Mouse (Mus musculus): ENCODE data around the gene Klhl13. TPM values are rescaled to one million over a fixed set of nuclear protein-coding genes. Genes with fewer than 3 reads are reported as not detected.
A peak's percentile ranks its signal among the peaks of the same experiment; 100 is the strongest.

The Klhl13 gene
- total RNA-seq (2021) (10 to 100 TPM; 12.4 to 14.3 TPM), polyA plus RNA-seq (2012; rRNA removed) (7.9 and 22.3 TPM in 2 replicates)
- long read RNA-seq, partial matches to known transcripts = 2 of 7 reads
- long read RNA-seq, other reads (novel, unspliced or antisense) = 3 of 7 reads

GRCm38 (mm10) chrX:23364514-23365381 lies at the start of gene Klhl13:
TSS of gene Klhl13 (minus strand) at chrX:23365082.
- Histone ChIP-seq H3K9ac (ENCODE audit: low read depth, low read length) (peak within 1 kb of the TSS; percentile 67), H3K79me2 (replicated peaks; ENCODE audit: control insufficient read depth, insufficient read depth, low read length) (no peaks in the 10 kb centered on the region), H3K4me1 (ENCODE audit: control insufficient read depth, insufficient read depth, low read length) (no peaks in the 10 kb centered on the region), H3K27me3 (ENCODE audit: control insufficient read depth, insufficient read depth, low read length) (no peaks in the 10 kb centered on the region), H3K36me3 (ENCODE audit: control insufficient read depth, insufficient read depth, low read length) (no peaks in the 10 kb centered on the region), H3K27ac (peak within 1 kb of the TSS; percentile 75), H3K4me3 (peak within 1 kb of the TSS; percentile 45)
- DNase-seq = peak; percentile 79 to 80
- peak; percentile 48; the same call in 1 of the 2 replicates for TF ChIP-seq POLR2A (IDR thresholded peaks at IDR 0.05; ENCODE audit: insufficient read depth, low read depth, low read length)
- TF ChIP-seq CTCF (IDR thresholded peaks at IDR 0.05) = no peak
- TF ChIP-seq EP300 (IDR thresholded peaks at IDR 0.05; ENCODE audit: insufficient read depth, low read depth, low read length) = no peak
- WGBS = 8% methylated on average over 45 of the region's 45 CpGs
- intact Hi-C loops (cut with DNase I) = loop anchor here (5.0 to 10.0 kb wide), 2 partner anchors 190 to 328 kb away; partner anchors contain the start of gene Wdr44

DNA sequence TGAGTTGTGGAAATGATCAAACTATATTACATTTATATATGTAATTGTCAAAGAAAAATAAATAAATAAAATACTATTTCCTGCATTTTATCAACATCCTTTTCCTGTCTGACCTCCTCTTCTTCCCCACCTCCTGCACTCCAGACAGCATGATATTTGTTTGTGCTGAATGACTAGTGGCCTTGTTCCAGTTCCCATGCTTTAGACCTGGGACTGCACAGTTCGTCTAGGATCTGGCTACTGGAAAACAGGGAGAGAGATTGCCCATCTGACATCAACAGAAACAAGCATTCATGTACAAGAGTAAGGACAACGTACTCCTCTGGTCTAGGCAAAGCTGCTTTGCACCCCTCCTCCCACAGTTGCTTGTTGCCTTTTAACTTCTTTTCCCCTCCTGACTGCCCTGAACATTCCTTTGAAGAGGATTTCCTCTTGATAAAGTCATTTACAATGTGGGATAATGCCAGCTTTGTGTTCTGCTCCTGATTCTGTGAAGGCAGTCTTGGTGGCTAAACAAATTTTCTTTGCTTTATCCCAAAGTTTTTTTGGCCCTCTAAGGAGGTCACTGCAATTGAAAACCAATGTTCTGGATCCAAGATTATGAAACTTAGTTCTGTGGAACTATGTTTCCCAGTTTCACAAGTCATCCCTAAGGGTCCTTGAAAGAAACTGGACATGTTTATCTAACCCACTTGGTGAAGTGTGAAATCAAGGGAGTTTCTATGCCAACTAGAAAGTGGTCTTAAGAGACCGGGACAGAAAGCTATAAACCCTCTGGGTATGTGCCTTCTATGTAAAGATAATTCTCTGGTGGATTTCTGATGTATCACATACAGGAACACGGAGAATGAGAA lies 44.6 kb upstream of the Klhl13 start:
- 47% methylated on average over 4 of the region's 4 CpGs for WGBS
- intact Hi-C loops (cut with DNase I) = no loop called here
- H3K79me2 ChIP-seq (replicated peaks; ENCODE audit: control insufficient read depth, insufficient read depth, low read length) = no peaks in the 10 kb centered on the region
- no peak overlapping the region for H3K27ac ChIP-seq
- H3K4me3 ChIP-seq = no peak overlapping the region
- no peaks in the 10 kb centered on the region for H3K36me3 ChIP-seq (ENCODE audit: control insufficient read depth, insufficient read depth, low read length)
- DNase-seq = no peak
- H3K27me3 ChIP-seq (ENCODE audit: control insufficient read depth, insufficient read depth, low read length) = no peaks in the 10 kb centered on the region
- no peaks in the 10 kb centered on the region for H3K4me1 ChIP-seq (ENCODE audit: control insufficient read depth, insufficient read depth, low read length)
- no peak for TF ChIP-seq POLR2A (IDR thresholded peaks at IDR 0.05; ENCODE audit: insufficient read depth, low read depth, low read length)
- no peak for TF ChIP-seq CTCF (IDR thresholded peaks at IDR 0.05)
- TF ChIP-seq EP300 (IDR thresholded peaks at IDR 0.05; ENCODE audit: insufficient read depth, low read depth, low read length) = no peak
- H3K9ac ChIP-seq (ENCODE audit: low read depth, low read length) = no peak overlapping the region

DNA sequence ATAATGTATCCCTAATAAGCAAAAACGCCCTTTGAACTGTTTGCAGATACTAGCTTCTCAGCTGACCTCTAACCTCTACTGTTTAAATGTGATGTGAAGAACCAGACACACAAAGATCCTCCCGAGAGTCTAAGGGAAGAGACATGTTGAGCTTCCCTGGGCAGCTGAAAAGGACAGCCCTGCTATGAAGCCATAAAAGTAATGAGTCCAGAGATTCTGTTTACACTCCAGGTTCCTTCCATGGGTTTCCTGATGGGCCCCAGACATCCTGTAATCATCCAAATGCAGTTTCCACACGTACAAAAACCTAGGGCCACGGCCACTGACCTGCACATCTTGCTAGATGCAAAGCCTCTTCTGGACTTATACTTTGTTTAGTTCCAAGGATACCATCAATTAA lies 23.8 kb upstream of the Klhl13 start:
- Histone ChIP-seq H3K4me1 (ENCODE audit: control insufficient read depth, insufficient read depth, low read length) (no peaks in the 10 kb centered on the region), H3K9ac (ENCODE audit: low read depth, low read length) (no peak overlapping the region), H3K27me3 (ENCODE audit: control insufficient read depth, insufficient read depth, low read length) (no peaks in the 10 kb centered on the region), H3K4me3 (no peak overlapping the region), H3K79me2 (replicated peaks; ENCODE audit: control insufficient read depth, insufficient read depth, low read length) (no peaks in the 10 kb centered on the region), H3K27ac (no peak overlapping the region), H3K36me3 (ENCODE audit: control insufficient read depth, insufficient read depth, low read length) (no peaks in the 10 kb centered on the region)
- intact Hi-C loops (cut with DNase I) = no loop called here
- WGBS = 48% methylated on average over 4 of the region's 4 CpGs
- TF ChIP-seq CTCF (IDR thresholded peaks at IDR 0.05) (no peak), POLR2A (IDR thresholded peaks at IDR 0.05; ENCODE audit: insufficient read depth, low read depth, low read length) (no peak), EP300 (IDR thresholded peaks at IDR 0.05; ENCODE audit: insufficient read depth, low read depth, low read length) (no peak)
- DNase-seq = no peak

GRCm38 (mm10) chrX:23363441-23363840 lies 1.4 kb downstream of the Klhl13 start:
- TF ChIP-seq EP300 (IDR thresholded peaks at IDR 0.05; ENCODE audit: insufficient read depth, low read depth, low read length) = no peak
- TF ChIP-seq CTCF (IDR thresholded peaks at IDR 0.05) = no peak
- no peak for TF ChIP-seq POLR2A (IDR thresholded peaks at IDR 0.05; ENCODE audit: insufficient read depth, low read depth, low read length)
- H3K4me1 ChIP-seq (ENCODE audit: control insufficient read depth, insufficient read depth, low read length) = no peaks in the 10 kb centered on the region
- no peak overlapping the region for H3K9ac ChIP-seq (ENCODE audit: low read depth, low read length)
- H3K27ac ChIP-seq = no peak overlapping the region
- intact Hi-C loops (cut with DNase I) = loop anchor here (10.0 kb wide), 1 partner anchor 191 kb away; no protein-coding TSS in a partner anchor
- no peaks in the 10 kb centered on the region for H3K36me3 ChIP-seq (ENCODE audit: control insufficient read depth, insufficient read depth, low read length)
- H3K79me2 ChIP-seq (replicated peaks; ENCODE audit: control insufficient read depth, insufficient read depth, low read length) = no peaks in the 10 kb centered on the region
- DNase-seq = no peak
- H3K27me3 ChIP-seq (ENCODE audit: control insufficient read depth, insufficient read depth, low read length) = no peaks in the 10 kb centered on the region
- no peak overlapping the region for H3K4me3 ChIP-seq
- 68% methylated on average over 6 of the region's 6 CpGs for WGBS

DNA sequence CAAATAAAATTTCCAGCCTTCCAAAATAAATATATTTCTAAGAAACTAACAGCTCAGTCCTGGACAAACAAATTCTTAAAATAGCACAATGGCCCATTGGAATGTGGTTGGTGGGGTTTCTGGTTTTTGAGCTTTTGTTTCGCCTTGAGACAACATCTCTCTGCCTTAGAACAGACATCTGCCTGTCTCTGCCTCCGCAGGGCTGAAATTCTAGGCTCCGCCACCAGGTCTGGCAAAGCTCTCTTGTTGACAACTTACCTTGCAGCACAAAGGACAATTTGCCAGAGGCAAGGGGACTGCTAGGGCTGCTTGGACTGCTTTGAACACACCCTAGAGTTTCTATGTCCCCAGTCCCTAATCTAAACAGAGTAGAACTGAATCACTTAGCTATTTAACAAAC lies 4.4 kb downstream of the Klhl13 start:
- DNase-seq = no peak
- Histone ChIP-seq H3K36me3 (ENCODE audit: control insufficient read depth, insufficient read depth, low read length) (no peaks in the 10 kb centered on the region), H3K4me3 (no peak overlapping the region), H3K27me3 (ENCODE audit: control insufficient read depth, insufficient read depth, low read length) (no peaks in the 10 kb centered on the region), H3K27ac (no peak overlapping the region), H3K9ac (ENCODE audit: low read depth, low read length) (no peak overlapping the region), H3K79me2 (replicated peaks; ENCODE audit: control insufficient read depth, insufficient read depth, low read length) (no peaks in the 10 kb centered on the region), H3K4me1 (ENCODE audit: control insufficient read depth, insufficient read depth, low read length) (no peaks in the 10 kb centered on the region)
- TF ChIP-seq EP300 (IDR thresholded peaks at IDR 0.05; ENCODE audit: insufficient read depth, low read depth, low read length) (no peak), POLR2A (IDR thresholded peaks at IDR 0.05; ENCODE audit: insufficient read depth, low read depth, low read length) (no peak), CTCF (IDR thresholded peaks at IDR 0.05) (no peak)
- WGBS = 93% methylated on average over 3 of the region's 3 CpGs
- intact Hi-C loops (cut with DNase I) = loop anchor here (10.0 kb wide), 1 partner anchor 194 kb away; no protein-coding TSS in a partner anchor

Measured in heart, adult 2 months (tissue).